Mouse (Mus musculus): ENCODE data around the gene Rpl21.

DNA sequence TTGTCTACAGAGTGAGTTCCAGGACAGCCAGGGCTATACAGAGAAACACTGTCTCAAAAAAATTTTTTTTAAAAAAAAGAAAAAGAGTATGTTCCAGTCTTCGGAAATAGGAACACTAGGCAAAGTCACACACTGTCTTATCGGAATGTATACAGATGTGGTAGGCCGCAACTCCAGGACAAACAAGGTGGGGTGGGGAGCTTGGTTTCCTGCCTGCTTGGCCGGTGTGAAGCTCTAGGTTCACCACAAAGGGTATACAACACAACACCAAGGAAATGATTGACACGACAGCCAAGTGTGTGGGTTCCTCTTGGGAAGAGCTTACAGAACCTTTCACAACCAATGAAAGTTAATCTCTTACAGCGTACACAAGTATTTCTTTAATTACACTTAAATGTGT lies 49.6 kb downstream of the Rpl21 start:
- no peak for TF ChIP-seq USF1 (IDR thresholded peaks at IDR 0.05; ENCODE audit: low read depth)
- TF ChIP-seq MAX (IDR thresholded peaks at IDR 0.05; ENCODE audit: low read depth): no peak
